Mouse (Mus musculus): ENCODE results near the gene Ly6g.
"Not testable (repeated sequence)": the region's sequence is repeated elsewhere in the genome, so short reads cannot be mapped to it uniquely, and the experiment has no call there.

Gene Ly6g

DNA sequence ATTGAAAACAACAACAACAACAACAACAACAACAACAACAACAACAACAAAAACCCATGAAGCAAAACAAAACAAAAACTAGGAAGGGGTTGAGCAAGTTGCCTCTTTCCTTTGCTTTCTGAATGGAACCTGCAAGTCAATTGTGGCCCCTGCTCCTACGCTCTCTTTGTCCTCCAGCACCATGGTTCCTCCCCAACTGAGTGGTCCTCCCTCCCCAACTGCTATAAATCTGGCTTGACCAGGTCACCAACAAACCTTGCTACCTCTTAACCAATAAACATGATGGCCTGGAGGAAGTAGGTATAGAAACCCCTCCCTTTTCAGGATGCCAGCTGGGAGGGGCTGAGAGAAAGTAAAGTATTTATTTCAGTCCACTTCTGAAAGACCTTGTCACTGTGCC is at the start of gene Ly6g:
Gene Ly6g (plus strand): TSS at position 301 of the 400 bp plus-strand sequence.
- DNase-seq (ENCODE audit: inconsistent age in 2 of 2, low spot score in 1 of 2) = no peak

DNA sequence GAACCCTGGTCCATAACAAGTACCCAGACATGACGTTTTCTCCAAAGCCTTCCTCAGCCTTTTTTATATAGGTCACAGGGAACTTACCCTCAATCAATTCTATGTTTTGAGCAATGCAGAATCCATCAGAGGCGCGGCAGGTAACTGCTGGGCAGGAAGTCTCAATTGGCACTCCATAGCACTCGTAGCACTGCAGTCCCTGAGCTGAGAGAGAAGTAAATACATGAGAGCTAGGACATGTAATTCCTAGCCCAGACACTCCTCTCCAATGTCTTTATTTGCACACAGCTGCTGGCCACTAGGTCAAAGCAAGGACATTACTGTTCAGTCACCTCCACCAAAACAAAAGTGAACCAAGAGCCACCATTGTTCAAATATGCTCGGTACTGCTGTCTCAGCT is 44.6 kb upstream of the Ly6g start:
- not testable (repeated sequence) for DNase-seq (ENCODE audit: inconsistent age in 2 of 2, low spot score in 1 of 2)

DNA sequence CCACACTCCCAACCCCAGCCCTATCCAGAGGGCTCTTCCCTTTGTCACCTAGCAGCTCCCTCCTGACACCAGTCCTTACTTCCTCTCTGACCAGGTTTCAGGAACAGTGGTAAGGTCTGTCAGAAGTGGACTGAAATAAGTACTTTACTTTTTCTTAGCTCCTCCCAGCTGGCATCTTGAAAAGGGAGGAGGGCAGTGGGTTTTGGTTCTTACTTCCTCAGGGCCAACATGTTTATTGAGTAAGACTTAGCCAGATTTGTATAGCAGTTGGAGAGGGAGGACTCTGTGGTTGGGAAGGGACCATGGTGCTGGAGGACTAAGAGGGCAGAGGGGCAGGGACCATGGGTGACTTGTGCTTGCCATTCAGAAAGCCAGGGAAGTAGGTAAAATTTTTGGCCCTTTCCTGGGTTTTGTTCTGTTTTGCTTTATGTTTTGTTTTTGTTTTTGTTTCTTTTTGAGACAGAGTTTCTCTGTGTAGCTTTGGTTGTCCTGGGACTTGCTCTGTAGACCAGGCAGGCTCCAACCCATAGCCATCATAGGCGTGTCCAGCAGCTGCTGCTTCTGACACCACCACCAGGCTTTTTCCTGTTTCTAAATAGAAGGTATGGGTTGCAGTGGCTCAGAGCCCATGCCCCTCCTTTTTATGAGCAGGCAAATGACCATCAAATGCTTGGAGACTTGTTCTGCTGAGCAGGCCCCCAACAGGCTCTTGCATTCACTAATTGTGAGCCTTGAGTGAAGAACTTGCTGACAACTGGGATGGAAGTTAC is 43.0 kb upstream of the Ly6g start, which contains the start of gene Ly6c2:
Gene Ly6c2 (minus strand): TSS at position 110 of the 770 bp plus-strand sequence.
- not testable (repeated sequence) for DNase-seq (ENCODE audit: inconsistent age in 2 of 2, low spot score in 1 of 2)

DNA sequence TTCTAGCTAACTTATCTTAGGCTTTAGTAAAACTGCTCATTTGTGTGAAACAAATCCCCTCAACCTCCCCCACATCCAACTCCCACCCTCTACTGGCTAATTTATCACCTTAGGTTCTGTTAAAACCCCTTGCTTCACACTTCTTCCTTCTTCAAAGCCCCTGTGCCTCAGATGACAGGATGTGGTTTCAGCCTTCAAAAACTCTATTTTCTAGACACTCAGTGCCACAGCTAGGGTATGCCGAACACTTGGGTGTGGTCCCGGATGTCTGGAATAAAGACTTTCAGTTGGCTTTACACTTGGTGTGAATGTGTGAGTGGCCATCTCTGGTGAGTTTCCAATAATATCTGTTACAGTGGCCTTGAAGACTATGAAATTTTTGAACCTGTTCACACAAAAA is 38.5 kb upstream of the Ly6g start:
- no peak for DNase-seq (ENCODE audit: inconsistent age in 2 of 2, low spot score in 1 of 2)

DNA sequence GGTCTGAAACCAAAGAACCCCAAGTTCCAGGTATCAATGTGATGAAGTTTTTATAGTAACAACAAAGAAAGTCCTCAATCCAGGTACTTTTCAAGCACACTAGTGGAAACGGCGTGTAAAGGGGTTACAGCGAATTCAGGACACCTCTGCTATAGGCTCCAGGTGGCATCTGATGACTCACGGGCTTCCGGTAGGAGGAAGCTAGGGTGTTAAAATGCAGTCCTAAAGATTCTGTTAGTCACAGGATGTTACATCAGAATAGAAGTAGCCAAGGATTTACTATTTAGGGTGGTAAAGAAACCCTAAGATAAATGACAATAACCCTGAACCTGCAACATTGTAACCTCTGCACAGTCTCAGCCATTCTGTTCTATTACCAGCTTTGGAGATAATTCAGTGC is 37.6 kb upstream of the Ly6g start:
- not testable (repeated sequence) for DNase-seq (ENCODE audit: inconsistent age in 2 of 2, low spot score in 1 of 2)

DNA sequence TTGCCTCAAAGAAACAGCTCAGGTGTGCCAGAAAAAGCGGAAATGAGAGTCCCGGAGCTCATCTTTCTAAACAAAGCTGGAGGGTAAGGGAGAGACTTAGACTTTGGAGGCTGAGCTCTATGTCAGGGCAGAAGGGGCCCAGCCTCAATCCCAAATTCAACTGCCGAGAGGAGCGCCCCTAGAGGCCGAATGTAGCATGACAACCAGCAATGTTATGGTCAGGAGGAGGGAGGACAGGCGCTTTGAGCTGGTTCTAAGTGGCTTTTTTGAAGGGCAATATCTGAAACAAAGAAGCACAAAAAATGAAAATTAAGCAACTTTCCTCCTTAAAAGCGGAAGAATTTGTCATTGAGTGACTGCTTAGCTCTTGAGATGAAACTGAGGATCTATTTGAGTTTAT is 36.3 kb upstream of the Ly6g start:
- DNase-seq (ENCODE audit: inconsistent age in 2 of 2, low spot score in 1 of 2) = peak; percentile 16 to 69

DNA sequence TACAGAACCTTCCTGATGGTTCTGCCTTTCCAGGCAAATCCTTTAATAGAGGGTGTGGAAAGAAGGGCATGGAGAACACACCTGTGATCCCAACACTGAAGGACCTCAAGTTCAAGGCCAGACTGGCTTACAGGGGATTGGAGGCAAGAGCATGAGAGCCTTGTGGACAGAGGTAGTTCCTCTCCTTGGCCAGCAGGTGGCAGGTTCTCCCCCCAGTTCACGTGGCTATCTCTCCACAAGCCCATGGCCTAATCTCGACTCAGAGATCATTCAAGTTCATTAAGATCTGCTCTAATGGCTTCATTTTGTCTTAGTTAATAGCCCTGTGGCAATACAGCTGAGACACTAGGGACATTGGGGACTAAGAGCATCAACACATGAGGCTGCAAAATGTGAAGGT is 35.0 kb upstream of the Ly6g start:
- peak; percentile 16 to 49 for DNase-seq (ENCODE audit: inconsistent age in 2 of 2, low spot score in 1 of 2)

DNA sequence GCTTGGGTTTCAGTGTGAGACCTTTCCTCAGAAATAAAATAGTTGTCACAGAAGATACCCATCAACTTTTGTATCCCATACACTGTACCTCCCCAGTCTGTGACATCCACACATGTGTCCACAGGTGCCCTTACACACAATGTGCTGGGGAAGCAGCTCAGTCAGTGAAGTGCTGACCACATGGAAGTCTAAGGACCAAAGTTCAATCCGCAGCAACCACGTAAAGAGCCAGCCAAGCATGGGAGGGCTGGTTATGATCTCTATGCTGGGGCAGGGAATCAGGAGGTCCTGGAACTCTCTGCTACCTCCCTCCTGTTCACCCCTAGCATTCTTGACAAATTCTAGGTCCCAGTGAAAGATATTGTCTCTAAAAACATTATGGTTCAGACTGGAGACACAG is 22.7 kb upstream of the Ly6g start:
- DNase-seq (ENCODE audit: inconsistent age in 2 of 2, low spot score in 1 of 2) = not testable (repeated sequence)

DNA sequence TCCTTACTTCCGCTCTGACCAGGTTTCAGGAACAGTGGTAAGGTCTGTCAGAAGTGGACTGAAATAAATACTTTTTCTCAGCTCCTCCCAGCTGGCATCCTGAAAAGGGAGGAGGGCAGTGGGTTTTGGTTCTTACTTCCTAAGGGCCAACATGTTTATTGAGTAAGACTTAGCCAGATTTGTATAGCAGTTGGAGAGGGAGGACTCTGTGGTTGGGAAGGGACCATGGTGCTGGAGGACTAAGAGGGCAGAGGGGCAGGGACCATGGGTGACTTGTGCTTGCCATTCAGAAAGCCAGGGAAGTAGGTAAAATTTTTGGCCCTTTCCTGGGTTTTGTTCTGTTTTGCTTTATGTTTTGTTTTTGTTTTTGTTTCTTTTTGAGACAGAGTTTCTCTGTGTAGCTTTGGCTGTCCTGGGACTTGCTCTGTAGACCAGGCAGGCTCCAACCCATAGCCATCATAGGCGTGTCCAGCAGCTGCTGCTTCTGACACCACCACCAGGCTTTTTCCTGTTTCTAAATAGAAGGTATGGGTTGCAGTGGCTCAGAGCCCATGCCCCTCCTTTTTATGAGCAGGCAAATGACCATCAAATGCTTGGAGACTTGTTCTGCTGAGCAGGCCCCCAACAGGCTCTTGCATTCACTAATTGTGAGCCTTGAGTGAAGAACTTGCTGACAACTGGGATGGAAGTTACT is 19.8 kb upstream of the Ly6g start:
- not testable (repeated sequence) for DNase-seq (ENCODE audit: inconsistent age in 2 of 2, low spot score in 1 of 2)

DNA sequence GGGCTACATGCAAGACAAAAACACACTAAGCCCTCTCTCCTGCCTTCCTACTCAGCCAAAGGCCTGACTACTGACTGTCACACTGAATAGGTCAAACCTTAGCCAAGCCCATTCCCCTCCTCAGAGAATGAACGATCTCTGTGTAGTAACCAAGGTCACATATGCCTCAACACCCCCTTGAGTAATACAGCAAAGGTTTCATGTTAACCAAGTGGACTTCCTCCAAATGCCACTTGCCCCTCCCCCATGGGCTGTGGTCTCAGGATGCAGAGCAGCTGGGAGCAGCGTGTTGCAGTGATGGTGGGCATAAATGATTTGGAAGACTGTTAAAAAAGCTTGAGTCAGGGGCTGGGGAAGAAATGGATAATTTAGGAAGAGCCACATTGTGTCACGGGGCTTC is 17.3 kb upstream of the Ly6g start:
- DNase-seq (ENCODE audit: inconsistent age in 2 of 2, low spot score in 1 of 2) = not testable (repeated sequence)

DNA sequence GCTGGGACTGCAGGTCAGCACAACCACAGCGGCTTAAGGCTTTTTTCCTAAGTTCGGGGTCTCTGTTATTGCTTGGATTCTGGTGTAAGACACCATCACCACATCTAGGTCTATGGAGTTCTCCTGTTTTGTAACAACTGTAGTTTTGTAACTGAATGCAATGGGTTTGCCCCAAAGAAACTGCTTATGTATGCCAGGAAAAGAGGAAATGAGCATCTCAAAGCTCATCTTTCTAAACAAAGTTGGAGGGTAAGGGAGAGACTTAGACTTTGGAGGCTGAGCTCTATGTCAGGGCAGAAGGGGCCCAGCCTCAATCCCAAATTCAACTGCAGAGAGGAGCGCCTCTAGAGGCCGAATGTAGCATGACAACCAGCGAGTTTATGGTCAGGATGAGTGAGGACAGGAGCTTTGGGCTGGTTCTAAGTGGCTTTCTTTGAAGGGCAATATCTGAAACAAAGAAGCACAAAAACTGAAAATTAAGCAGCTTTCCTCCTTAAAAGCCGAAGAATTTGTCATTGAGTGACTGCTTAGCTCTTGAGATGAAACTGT is 13.2 kb upstream of the Ly6g start:
- DNase-seq (ENCODE audit: inconsistent age in 2 of 2, low spot score in 1 of 2) = peak; percentile 9 to 57

DNA sequence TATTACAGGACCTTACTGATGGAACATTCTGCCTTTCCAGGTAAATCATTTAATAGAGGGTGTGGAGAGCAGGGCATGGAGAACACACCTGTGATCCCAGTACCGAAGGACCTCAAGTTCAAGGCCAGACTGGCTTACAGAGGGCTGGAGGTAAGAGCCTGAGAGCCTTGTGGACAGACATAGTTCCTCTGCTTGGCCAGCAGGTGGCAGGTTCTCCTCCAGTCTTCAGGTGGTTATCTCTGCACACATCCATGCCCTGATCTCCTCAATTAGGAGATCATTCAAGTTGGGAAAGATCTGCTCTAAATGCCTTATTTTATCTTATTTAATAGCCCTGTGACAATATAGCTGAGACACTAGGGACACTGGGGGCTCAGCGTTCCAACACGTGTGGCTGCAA is 11.3 kb upstream of the Ly6g start:
- peak in 1 of 2 experiments; percentile 33 for DNase-seq (ENCODE audit: inconsistent age in 2 of 2, low spot score in 1 of 2)

DNA sequence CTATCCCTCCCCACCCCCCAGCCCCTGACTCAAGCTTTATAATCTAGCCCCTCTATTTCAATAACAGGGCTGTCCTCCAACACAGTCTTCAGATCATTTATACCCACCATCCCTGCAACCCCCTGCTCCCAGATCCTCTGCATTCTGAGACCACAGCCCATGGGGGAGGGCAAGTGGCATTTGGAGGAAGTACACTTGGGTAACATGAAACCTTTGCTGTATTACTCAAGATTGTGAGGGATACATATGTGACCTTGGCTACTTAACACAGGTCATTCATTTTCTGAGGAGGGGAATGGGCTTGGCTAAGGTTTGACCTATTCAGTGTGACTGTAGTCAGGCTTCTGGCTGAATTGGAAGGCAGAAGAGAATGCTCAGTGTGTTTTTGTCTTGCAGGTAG is 2.0 kb upstream of the Ly6g start:
- DNase-seq (ENCODE audit: inconsistent age in 2 of 2, low spot score in 1 of 2) = no peak

DNA sequence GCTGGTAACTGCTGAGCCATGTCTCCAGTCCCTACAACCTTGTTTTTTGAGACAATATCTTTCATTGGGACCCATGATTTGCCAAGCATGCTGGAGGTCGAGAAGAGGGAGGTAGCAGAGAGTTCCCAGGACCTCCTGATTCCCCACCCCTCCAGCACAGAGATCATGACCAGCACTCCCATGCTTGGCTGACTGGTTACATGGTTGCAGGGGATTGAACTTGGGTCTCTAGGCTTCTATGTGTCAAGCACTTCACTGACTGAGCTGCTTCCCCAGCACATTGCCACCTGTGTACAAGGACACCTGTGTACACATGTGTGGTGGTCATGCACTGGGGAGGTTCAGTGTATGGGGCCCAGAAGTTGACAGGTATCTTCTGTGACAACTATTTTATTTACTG is 2.6 kb downstream of the Ly6g start:
- DNase-seq (ENCODE audit: inconsistent age in 2 of 2, low spot score in 1 of 2) = no peak

DNA sequence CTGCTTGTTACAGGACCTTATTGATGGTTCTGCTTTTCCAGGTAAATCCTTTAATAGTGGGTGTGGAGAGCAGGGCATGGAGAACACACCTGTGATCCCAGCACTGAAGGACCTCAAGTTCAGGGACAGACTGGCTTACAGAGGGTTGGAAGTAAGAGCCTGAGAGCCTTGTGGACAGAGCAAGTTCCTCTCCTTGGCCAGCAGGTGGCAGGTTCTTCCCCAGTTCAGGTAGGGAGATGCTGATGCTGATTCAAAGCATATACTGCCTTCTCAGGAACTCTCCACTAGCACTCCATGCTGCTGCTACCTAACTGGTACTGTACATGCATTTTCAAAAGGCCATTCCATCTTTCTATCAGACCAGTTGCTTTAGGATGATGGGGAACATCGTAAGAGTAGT is 20.5 kb downstream of the Ly6g start:
- DNase-seq (ENCODE audit: inconsistent age in 2 of 2, low spot score in 1 of 2) = peak; percentile 17 to 67

DNA sequence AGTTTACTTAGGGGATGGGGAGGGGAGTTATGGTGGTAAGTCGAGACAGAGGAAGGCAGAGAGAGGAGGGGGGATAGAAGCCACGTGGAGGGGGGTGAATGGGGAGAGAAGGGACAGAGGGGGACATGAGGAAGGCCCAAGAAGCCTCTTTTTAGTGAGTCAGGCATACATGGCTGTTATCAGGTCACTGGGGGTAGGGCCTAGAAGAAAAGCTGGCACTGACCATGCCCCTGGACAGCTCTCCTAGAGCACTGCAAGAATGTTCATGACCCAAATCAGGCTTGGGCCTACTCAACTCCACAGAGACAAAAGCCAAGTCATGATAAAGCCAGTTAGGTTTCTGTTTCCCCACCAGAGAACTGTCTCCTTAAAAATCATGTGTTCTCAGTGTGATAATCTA is 31.3 kb downstream of the Ly6g start:
- no peak for DNase-seq (ENCODE audit: inconsistent age in 2 of 2, low spot score in 1 of 2)

DNA sequence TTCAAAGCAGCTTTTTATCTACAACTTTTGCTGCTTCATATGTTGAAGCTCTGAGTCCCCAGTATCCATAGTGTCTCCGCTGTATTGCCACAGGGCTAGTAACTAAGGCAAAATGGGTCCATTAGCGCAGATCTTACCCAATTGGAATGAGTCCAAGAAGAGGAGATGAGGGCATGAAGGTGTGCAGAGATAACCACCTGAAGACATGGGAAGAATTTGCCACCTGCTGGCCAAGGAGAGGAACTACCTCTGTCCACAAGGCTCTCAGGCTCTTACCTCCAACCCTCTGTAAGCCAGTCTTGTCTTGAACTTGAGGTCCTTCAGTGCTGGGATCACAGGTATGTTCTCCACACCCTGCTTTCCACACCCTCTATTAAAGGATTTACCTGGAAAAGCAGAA is 34.1 kb downstream of the Ly6g start:
- peak in 1 of 2 experiments; percentile 30 for DNase-seq (ENCODE audit: inconsistent age in 2 of 2, low spot score in 1 of 2)

DNA sequence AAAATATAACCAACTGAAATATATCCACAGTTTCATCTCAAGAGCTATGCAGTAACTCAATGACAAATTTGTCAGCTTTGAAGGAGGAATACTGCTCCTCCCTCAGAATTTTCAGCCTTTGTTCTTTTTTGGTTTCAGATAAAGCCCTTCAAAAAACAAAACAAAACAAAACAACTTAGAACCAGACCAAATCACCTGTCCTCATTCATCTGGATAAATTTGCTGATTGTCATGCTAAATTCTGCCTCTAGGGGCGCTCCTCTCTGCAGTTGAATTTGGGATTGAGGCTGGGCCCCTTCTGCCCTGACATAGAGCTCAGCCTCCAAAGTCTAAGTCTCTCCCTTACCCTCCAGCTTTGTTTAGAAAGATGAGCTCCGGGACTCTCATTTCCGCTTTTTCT is 35.5 kb downstream of the Ly6g start:
- peak in 1 of 2 experiments; percentile 36 for DNase-seq (ENCODE audit: inconsistent age in 2 of 2, low spot score in 1 of 2)

Data from adrenal gland, adult (tissue).